Mouse (Mus musculus) hematopoietic stem cell, adult 5-6 weeks (primary cell): ENCODE results near the gene Ank3. TPM values are rescaled to one million over a fixed set of nuclear protein-coding genes. Genes with fewer than 3 reads are reported as not detected.
A peak's percentile ranks its signal among the peaks of the same experiment; 100 is the strongest.
"Not testable (repeated sequence)": the region's sequence is repeated elsewhere in the genome, so short reads cannot be mapped to it uniquely, and the experiment has no call there.

Source experiments
- ATAC-seq, 2 experiments: fragments of 125-278 bp in 1 of 2; replicated peaks in 1 of 2; 2 replicates each; pipeline ENCODE4 v1.8.0; 2016 to 2017; ENCODE audit warnings: inconsistent platforms in 2 of 2, mild to moderate bottlenecking in 2 of 2, moderate number of reproducible peaks in 2 of 2, low read depth in 1 of 2, moderate TSS enrichment in 1 of 2; ENCODE audit not compliant: low FRiP score in 2 of 2, poor library complexity in 2 of 2, severe bottlenecking in 2 of 2, insufficient read depth in 1 of 2, low TSS enrichment in 1 of 2
- total RNA-seq: library from RNA; stranded (forward); fragments of 172-1452, 232-1000 nt; gene quantifications from 2 replicates; pipeline ENCODE4 v1.2.3, GENCODE M21; 2017

The Ank3 gene
- total RNA-seq, 1 experiment from 2014 or later, result not detected

DNA sequence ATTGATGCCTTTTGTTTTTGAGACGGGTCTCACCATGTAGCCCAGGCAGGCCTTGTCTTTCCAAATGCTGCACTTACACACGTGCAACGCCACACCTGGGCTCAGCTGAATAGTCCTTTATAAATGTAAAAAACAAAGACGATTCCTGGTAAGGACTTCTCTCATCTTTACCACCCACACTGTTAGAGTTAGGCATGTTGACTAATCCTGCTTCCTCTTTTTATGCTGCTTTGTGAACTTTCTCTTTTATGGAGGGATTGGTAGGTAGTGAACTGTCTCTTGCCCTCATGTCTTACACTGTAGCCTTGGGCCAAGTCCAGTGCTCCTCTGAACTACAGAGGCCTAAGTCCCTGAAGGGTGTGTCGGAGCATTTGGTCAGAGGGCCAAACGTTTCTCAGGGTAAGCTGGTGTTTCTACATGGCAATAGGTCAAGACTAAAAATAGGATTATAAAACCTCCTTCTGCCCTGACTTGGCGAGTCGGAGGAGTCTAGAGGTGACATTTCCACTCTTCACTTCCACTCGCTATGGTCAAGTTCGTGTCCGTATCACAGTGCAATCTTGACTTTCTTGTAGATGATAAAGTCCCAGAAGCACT lies 491.9 kb downstream of the Ank3 start:
- no peak for ATAC-seq

DNA sequence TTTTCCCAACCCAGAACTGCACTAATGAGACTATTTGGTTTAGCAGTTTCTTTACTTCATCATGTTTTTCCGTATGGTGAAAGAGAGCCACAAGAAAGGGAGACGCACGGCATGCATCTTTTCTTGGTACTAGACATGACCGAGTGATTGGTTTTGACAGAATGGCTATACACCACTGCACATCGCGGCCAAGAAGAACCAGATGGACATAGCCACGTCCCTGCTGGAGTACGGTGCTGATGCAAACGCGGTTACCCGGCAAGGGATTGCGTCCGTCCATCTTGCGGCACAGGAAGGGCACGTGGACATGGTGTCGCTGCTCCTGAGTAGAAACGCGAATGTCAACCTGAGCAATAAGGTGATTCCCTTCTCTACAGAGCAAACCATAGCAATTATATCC lies 493.6 kb downstream of the Ank3 start:
- ATAC-seq, result no peak

DNA sequence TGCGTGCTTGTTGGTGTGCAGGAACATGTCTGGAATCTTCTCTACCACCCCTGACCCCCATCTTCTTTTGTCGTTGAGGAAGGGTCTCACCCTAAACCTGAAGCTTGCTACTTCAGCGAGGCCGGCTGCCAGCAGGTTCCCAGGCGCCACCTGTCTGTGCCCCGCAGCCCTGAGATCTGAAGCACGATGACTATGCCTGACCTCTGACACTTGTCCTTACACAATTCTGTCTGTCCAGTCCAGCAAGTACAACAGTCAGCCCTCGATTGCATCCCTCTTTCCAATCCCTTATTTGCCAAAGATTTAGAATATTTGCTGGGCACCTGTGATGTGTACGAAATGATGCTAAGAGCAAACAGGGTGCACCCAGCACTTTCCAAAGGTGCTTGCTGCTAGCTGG lies 497.0 kb downstream of the Ank3 start:
- no peak for ATAC-seq

DNA sequence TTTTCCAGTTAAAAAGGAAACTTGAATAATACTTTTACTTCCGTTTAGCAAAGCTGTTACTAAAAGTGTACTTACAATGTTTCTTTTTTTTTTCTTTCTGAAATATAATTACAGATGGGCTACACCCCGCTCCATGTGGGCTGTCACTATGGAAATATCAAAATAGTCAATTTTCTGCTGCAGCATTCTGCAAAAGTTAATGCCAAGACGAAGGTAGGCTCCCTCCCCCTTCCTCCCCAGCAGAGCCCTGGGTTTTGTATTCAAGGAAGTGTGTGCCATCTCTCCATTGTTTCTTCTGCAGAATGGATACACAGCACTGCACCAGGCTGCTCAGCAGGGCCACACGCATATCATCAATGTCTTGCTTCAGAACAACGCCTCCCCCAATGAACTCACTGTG lies 499.4 kb downstream of the Ank3 start:
- ATAC-seq, result no peak

DNA sequence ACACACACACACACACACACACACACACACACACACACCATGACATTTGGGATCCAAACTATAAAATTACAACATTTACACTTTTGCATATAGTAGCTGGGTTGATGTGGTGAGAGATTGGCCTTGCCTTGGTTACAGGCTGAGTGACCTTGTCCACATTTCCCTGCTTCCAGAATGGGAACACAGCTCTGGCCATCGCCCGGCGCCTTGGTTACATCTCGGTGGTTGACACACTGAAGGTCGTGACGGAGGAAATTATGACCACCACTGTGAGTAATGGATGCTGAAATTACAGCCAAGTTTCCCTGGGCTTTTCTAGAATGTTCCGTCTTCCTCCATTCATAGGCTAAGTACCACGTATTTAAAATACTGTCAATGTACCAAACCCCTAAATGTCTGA lies 500.2 kb downstream of the Ank3 start:
- no peak for ATAC-seq

DNA sequence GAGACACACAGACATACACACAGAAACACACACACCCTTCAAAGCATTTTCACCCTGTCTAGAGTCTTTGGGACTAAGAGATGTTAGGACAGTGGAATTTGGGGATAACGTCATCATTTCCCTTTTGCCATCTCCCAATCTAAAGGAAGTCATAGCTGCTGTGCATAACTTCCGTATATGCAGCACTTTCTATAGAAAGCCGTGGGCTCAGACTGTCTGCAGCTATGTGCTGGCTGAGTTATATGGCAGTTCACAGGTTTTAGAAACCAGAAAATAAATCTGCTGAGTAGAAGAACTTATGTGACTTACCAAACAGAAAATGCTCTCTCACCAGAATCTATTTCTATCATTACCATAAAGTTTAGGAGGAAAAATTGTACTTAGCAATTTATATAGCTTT lies 501.2 kb downstream of the Ank3 start:
- no peak for ATAC-seq

DNA sequence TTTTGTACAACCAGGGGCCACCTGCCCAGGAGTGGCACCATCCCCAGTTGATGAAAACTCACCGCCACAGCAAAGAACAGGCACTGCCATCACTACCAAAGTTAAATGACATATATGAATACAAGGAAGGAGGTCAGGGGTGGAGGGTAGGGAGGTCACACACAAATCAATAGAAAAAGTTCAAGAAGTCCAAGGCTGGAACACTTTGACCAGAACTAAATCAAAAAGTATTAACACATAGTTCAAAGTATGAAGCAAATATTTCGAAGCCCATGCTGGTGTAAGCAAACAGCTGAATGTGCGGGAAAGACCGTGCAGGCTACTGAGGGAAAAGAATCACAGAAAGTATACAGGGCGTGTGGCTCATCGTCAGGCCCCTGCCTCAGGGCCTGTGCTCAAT lies 503.5 kb downstream of the Ank3 start:
- no peak for ATAC-seq

DNA sequence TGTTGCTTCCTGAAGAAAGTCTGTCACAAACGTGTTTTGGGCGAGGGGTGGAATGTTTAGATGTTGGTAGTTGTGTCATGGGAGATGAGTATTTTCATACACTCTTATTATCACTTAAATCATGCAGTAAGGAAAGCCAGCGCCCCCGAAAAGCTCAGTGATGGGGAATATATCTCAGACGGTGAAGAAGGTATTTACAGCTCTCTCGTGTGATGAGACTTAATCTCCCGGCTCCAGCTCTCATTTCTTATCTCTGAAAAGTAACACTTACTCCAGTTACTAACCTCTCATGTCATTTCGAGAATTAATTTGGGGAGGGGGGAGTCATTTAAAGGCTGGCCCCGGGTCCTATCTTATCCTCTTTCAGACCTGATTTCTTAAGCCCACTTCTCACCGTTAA lies 505.7 kb downstream of the Ank3 start:
- ATAC-seq, result no peak

DNA sequence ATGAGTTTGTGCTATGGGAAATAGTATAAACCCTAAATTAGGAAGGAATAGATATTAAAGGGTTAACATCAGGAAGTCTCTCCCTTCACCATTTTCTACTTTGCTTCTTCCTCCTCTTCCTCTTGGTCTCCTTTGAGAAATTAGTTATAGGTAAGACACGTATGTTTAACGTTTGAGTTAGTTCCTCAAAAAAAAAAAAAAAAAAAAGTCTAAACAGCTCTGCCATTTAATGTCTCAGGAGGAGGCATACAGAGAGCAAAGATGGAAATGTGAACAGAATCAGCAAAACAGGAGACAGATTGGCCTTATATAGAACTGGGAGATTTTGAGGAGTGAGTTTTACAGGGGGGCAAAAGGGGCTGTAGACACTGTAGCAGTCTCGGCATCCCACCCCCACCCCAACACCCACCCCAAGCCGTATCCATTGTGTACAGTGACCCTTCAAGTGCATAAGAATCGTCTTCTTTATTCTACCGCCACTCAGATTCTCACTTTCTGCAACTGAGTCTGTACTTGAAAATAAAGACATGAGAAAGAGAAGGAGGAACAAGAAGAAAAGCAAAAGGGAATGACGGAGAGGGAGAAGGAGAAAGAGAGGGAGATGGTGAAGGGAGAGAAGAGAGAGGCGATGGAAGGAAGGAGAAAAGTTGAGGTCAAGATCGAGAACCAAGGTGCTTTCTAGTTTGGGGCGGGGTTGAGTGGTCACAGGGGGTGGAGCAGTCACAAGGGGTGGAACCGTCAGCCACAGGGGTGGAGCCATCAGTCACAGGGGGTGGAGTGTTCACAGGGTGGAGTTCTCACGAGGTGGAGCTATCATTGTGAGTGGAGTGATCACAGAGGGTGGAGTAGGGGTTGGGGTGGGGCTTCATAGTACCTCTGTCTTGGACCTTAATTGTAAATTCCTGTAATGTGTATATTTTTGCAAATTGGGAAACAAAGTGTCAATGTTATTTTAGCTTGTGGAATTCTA lies 509.5 kb downstream of the Ank3 start:
- ATAC-seq, result 0 out of 4 replicates have a peak, but pooled peaks have one; percentile 32 to 46

DNA sequence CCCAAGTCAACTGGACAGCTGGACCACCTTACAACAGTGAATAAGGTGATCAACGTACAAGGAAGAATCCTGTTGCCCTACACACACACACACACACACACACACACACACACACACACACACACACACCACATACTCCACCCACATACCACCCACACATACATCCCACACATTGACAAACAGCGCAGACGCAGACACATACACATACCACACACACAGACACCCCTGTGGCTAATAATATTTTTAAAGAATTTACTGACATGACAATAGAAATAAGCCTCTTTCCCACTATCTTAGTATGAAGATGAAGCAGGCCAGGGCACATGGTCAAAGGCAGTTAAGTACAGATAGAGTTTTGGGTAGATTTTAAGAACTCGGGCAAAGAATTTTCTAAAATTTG lies 511.3 kb downstream of the Ank3 start:
- no peak for ATAC-seq

DNA sequence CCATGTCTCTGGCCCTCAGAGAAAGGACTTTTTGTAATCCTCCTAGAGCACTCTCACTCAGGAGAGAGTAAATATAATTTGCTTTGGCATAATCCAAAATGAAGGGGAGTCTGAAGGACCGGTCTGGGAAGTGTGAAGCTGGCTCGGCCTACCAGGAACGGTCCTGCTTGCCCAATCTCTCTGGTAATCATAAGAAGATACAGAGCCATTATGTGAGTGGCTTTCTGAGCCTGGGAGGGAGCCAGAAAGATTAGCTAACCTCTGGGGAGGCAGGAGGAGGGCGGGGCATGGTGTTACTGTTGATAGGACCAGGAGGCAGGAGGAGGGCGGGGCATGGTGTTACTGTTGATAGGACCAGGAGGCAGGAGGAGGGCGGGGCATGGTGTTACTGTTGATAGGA lies 511.7 kb downstream of the Ank3 start:
- peak in 1 of 2 experiments; percentile 56; a peak in 1 of 4 replicates for ATAC-seq

DNA sequence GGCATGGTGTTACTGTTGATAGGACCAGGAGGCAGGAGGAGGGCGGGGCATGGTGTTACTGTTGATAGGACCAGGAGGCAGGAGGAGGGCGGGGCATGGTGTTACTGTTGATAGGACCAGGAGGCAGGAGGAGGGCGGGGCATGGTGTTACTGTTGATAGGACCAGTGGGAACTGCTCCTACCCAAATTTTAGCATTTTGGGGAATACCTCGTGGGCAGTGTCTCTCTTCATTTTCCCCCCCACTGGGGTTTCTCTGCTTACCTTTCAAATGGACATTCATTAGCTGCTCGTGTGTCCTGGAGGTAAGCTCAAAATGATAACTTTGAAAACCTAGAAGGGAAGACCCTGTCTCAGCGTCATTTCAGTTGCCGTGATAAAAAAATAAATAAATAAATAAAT lies 512.2 kb downstream of the Ank3 start:
- not testable (repeated sequence) for ATAC-seq

DNA sequence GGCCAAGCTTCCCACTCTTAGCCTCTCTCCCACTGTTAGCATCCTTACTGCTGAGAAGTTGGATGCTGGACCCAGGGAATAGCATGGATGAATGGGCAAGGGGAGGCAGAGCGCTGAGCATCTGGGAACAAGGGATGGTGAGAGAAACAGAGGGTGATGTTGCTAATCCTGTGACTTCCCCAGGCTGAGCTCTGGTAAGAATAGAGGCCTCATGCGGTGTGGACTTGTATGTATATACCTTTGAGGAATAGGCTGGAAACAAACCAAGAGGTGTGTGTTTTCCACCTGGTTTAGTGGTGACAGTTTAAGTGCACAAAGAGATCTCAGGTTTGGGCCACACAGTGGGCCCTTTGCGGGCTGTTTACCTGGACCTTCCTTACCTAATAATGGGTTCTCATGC lies 517.0 kb downstream of the Ank3 start:
- ATAC-seq, result no peak

DNA sequence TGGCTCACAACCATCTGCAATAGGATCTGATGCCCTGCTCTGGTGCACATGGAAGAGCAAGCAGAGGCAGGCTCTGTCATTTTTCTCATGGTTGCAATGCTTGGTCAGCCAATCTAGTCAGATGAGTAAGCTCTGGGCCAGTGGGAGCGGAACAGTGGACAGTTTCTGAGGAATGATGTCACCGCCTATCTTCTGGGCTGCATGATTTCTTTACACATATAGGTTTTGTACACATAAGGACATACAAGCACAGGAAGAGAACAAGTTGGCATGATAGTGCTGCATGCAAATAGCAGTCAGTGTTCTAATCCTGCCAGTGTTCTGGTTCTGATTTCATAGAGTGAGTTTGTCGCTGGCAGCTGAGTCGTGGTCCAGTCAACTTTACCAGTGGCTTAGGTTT lies 517.6 kb downstream of the Ank3 start:
- no peak for ATAC-seq

DNA sequence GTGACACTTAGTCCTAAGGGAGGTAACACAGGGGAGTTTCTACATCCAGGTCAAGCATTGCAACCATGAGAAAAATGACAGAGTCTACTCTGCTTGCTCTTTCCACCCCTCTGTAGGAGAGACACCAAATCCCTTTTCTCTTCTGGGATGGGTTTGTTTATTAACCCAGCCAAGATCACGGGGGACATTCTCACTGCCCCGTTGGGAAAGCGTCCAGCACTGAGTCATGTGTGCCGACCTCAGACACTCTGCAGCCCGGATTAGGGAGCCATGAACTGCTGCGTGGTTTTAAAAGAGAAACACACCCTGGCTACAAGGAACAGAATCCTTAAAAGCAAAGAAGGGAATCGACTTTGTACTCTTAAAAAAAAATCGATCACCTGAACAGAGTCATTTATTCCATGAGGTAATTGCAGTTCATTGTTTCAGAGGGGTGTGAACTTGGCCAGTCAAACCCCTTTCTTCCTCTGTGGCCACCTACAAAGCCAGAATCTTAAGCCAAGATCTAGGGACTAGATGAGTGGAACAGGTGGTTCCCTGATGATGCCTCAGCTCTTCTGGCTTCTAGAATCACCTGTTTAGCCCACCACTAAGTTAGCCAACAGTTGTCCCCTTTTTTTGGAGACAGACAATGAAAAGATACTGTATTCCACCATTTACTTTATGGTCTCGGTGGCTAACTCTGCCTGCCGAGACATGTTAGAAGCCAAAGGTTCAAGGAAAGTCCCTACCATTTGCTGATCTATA lies 518.3 kb downstream of the Ank3 start:
- ATAC-seq, result no peak

DNA sequence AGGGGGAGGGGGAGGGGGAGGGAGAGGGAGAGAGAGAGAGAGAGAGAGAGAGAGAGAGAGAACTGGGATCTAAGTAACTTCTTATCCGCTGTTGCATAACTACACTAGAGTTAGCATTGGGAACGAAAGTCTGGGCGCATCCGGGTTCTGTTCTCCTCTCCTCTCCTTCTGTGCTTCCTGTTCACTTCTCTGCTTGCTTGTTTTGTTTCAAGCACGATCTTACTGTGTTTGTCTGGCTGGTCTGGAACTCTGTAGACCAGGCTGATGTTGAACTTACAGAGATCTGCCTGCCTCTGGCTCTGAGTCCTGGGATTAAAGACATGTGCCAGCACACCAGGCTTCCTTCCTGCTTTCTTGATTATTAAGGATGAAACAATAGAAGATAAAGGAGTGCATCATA lies 519.1 kb downstream of the Ank3 start:
- ATAC-seq, result no peak

DNA sequence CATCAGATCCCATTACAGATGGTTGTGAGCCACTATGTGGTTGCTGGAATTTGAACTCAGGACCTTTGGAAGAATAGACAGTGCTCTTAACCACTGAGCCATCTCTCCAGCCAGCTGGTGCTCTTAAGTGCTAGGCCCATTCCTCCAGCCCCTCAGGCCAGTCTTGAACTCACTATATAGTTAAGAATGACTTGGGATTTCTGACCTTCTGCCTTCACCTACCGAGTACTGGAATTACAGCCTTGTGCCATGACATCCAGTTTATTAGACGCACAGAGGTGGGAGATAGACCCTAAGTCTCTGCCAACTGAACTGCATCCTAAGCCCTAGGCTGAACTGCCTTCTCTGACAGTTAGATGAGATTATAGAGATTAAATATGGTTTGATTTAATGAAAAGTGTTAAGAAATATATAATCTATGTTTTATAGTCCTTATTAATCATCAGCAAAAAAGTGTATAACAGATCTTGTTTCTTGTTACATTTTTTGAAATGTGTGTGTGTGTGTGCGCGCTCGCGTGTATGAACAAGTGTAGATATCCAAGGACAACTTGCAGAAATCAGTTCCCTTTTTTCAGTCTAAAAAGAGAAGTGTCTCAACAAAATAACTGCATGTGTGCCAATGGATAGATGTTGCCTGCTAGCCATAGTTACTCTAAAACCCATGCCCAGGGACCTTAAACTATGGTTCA lies 520.0 kb downstream of the Ank3 start:
- peak; percentile 53 to 54 for ATAC-seq

DNA sequence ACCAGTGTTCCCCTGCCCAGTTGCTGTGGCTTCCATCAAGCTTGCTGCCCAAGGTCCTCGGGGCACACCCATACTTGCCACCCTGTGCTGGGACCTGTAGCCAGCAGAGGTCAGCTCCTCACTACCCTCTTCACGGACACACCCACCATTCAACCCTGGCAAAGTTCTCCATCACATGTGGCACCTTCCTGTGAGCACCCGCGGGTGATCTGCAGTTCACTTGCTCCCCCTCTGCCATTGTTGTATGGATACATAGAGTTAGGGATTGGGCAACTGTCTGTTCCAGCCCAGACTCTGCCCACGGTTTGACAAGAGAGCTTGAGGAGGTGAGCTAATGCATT lies 520.5 kb downstream of the Ank3 start:
- peak in 1 of 2 experiments; percentile 27; a peak in 3 of 4 replicates for ATAC-seq
